Mouse (Mus musculus) liver, postnatal 0 days (tissue): ENCODE measurements around the gene Lclat1.

ENCODE experiments used
- CTCF ChIP-seq: sonication (generic); IDR thresholded peaks from 2 replicates; pipeline ENCODE4 v1.5.1; 2016; ENCODE audit warnings: antibody characterized with exemption, low read depth
- EP300 ChIP-seq: IDR thresholded peaks from 2 replicates; pipeline ENCODE4 v1.6.1; 2016; ENCODE audit warnings: antibody characterized with exemption, low read depth, mild to moderate bottlenecking

DNA sequence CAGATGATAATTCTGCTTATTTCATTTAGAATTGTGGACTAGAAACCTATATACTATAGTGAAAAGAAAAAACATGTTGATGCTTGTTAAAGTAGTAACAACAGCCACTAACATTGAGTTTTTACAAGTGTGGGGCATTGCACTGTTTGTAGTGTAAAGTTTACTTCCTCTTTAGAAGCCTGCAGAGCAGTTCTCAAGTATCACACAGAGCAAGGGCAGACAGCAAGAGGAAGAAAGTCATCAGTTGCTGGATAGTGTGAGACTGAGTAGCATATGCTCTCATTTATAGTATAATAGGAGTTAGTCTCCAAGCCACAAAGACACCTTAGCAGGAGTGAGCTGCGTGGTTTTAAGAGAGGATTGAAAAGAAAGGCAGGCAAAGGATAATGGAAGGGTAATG is 89.9 kb downstream of the Lclat1 start:
- TF ChIP-seq CTCF (no peak), EP300 (no peak)
